ENCODE assay signal across 9 mouse cellular contexts in genomic region chr2:161552011-161552410, GRCm38 (mm10).
"Had no signal": no experiment of that assay in that cellular context is flagged by ENCODE, and none has a peak within 500 bp of the region (broad histone marks: within the 10 kb centered on the region; RNA-seq: fewer than 3 reads in every experiment).

No protein-coding gene starts in this region.

- DNase-seq: kidney, adult 9 months; kidney, postnatal 4 days; lung, embryonic 14.5 days; lung, postnatal 10 days; lung, postnatal 4 days; right cerebral cortex, postnatal 4 days; thymus, postnatal 4 days had no signal

- ATAC-seq: liver, embryonic 12.5 days; midbrain, embryonic 15.5 days had no signal
